ENCODE assay signal across 8 mouse cellular contexts in the genomic region with DNA sequence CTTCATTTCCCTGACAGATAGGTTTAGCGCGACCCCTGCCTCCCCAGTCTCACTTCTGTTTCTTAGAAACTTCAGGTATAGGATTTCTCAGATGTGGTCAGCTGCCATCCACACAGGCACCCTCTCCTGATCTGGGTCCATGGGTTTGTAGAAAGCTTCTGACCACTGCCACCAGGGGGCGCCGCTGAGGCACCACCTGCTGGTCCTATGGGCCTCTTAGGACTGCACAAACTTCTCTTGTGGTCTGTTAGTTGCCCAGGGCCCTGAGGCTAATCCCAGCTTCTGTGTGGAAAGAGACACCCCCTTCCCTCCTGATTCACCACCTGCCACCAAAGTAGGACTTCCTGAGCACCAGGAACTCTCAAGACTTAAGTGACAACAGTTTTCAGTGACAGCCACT. TPM values are rescaled to one million over a fixed set of nuclear protein-coding genes. Genes with fewer than 3 reads are reported as not detected.
DNase-seq lines count a peak whose midpoint lies in the region; ATAC-seq and TF ChIP-seq lines count a peak whose summit lies in the region.

No protein-coding gene starts in this region.

- H3K4me2 ChIP-seq in forebrain, embryonic 15.5 days (replicated peaks): no peak overlapping the region

- no peak overlapping the region for H3K4me3 ChIP-seq in heart, adult 2 months
- no peak overlapping the region for H3K4me3 ChIP-seq in G1E (ENCODE audit: low read depth, low read length)
- H3K4me3 ChIP-seq in olfactory bulb, adult 2 months (ENCODE audit: insufficient read depth, low read depth, low read length): no peak overlapping the region
- no peak overlapping the region for H3K4me3 ChIP-seq in forebrain, embryonic 15.5 days

- H3K27me3 ChIP-seq in heart, adult 2 months (ENCODE audit: control insufficient read depth, insufficient read depth, low read length): no peaks in the 10 kb centered on the region
- H3K27me3 ChIP-seq in G1E (ENCODE audit: insufficient read depth, low read length): no peaks in the 10 kb centered on the region
- no peaks in the 10 kb centered on the region for H3K27me3 ChIP-seq in forebrain, embryonic 15.5 days

- no peaks in the 10 kb centered on the region for H3K4me1 ChIP-seq in heart, adult 2 months (ENCODE audit: control insufficient read depth, insufficient read depth, low read length)
- H3K4me1 ChIP-seq in G1E (ENCODE audit: insufficient read depth, low read depth, low read length): no peaks in the 10 kb centered on the region
- H3K4me1 ChIP-seq in olfactory bulb, adult 2 months (ENCODE audit: control insufficient read depth, insufficient read depth, low read length): no peaks in the 10 kb centered on the region
- H3K4me1 ChIP-seq in forebrain, embryonic 15.5 days: no peaks in the 10 kb centered on the region

- H3K9me3 ChIP-seq in G1E (replicated peaks): peaks cover 22% of the 10 kb centered on the region
- peaks cover 37% of the 10 kb centered on the region for H3K9me3 ChIP-seq in forebrain, embryonic 15.5 days

- TF ChIP-seq CTCF in heart, adult 2 months (IDR thresholded peaks at IDR 0.05): peak; percentile 63
- peak; percentile 22; the same call in 1 of the 2 replicates for TF ChIP-seq CTCF in G1E (IDR thresholded peaks at IDR 0.05; ENCODE audit: low read depth, low read length)
- peak; percentile 53; the same call in 1 of the 2 replicates for TF ChIP-seq CTCF in olfactory bulb, adult 2 months (IDR thresholded peaks at IDR 0.05; ENCODE audit: insufficient read depth, low read depth, low read length)

- TF ChIP-seq EP300 in heart, adult 2 months (IDR thresholded peaks at IDR 0.05; ENCODE audit: insufficient read depth, low read depth, low read length): no peak

- no peaks in the 10 kb centered on the region for H3K79me2 ChIP-seq in heart, adult 2 months (replicated peaks; ENCODE audit: control insufficient read depth, insufficient read depth, low read length)

- H3K9ac ChIP-seq in heart, adult 2 months (ENCODE audit: low read depth, low read length): no peak overlapping the region
- H3K9ac ChIP-seq in forebrain, embryonic 15.5 days (replicated peaks): no peak overlapping the region

- no peak overlapping the region for H3K27ac ChIP-seq in heart, adult 2 months
- H3K27ac ChIP-seq in olfactory bulb, adult 2 months (ENCODE audit: insufficient read depth, low read depth, low read length): no peak overlapping the region
- H3K27ac ChIP-seq in forebrain, embryonic 15.5 days (replicated peaks): no peak overlapping the region

- intact Hi-C loops in heart, adult 2 months (cut with DNase I): no loop called here

- no peak for TF ChIP-seq POLR2A in heart, adult 2 months (IDR thresholded peaks at IDR 0.05; ENCODE audit: insufficient read depth, low read depth, low read length)
- no peak for TF ChIP-seq POLR2A in olfactory bulb, adult 2 months (IDR thresholded peaks at IDR 0.05; ENCODE audit: insufficient read depth, low read depth, low read length)

- peak; percentile 14 to 25 for DNase-seq in heart, adult 2 months
- no peak for DNase-seq in heart, adult 11 months
- no peak for DNase-seq in G1E (ENCODE audit: low spot score)
- peak; percentile 10 for DNase-seq in kidney, postnatal 14 days
- DNase-seq in cerebellum, adult 11 months: no peak
- no peak for DNase-seq in frontal cortex, postnatal 25 days (ENCODE audit: low spot score in 2 of 2)

- no peaks in the 10 kb centered on the region for H3K36me3 ChIP-seq in heart, adult 2 months (ENCODE audit: control insufficient read depth, insufficient read depth, low read length)
- peaks cover under 1% of the 10 kb centered on the region for H3K36me3 ChIP-seq in G1E (replicated peaks)
- H3K36me3 ChIP-seq in forebrain, embryonic 15.5 days: peaks cover 52% of the 10 kb centered on the region

- ATAC-seq in G1E (ENCODE audit: extremely low read depth, insufficient number of reproducible peaks, low FRiP score, poor library complexity, severe bottlenecking): no peak
- no peak for ATAC-seq in forebrain, embryonic 15.5 days (replicated peaks)

- 51% methylated on average over 4 of the region's 4 CpGs for WGBS in heart, adult 2 months
- WGBS in olfactory bulb, adult 2 months: 61% methylated on average over 4 of the region's 4 CpGs
- 62% methylated on average over 4 of the region's 4 CpGs for WGBS in forebrain, embryonic 15.5 days

RNA-seq across cellular contexts. Expression of gene Zscan20, which starts 30.7 kb away (rescaled TPM):
- 10 to 100 TPM in 1 of 2 experiments, 1 to 10 TPM in 1; 6.0 to 10.1 TPM for total RNA-seq in heart, adult 2 months (2021)
- polyA plus RNA-seq in heart, adult 2 months (2012; rRNA removed): 1.8 and 3.3 TPM in 2 replicates
- 6.1 and 6.3 TPM in 2 replicates for total RNA-seq in G1E (2014; fragmentation: Nextera tagmentation)
- 5.7 and 6.1 TPM in 2 replicates for total RNA-seq in G1E (2017)
- polyA plus RNA-seq in G1E (2012): 2.8 and 3.2 TPM in 2 replicates
- not detected in 2 replicates for polyA plus RNA-seq in olfactory bulb, adult 2 months (2012; ENCODE audit: insufficient read depth, insufficient read length, low replicate concordance, missing spikeins)
- polyA plus RNA-seq in forebrain, embryonic 15.5 days (2015; fragmentation: Nextera tagmentation; extraction: Ambion mirVana): 5.4 and 5.5 TPM in 2 replicates

RNA-seq across cellular contexts. Expression of gene Tlr12, which starts 39.2 kb away (rescaled TPM):
- under 1 TPM; 0.09 to 0.10 TPM for total RNA-seq in heart, adult 2 months (2021)
- polyA plus RNA-seq in heart, adult 2 months (2012; rRNA removed): 0.12 and 0.21 TPM in 2 replicates
- not detected in 2 replicates for total RNA-seq in G1E (2014; fragmentation: Nextera tagmentation)
- 0.12 TPM in 1 of 2 replicates, not detected in the other for total RNA-seq in G1E (2017)
- polyA plus RNA-seq in G1E (2012): not detected in 2 replicates
- not detected in 2 replicates for polyA plus RNA-seq in olfactory bulb, adult 2 months (2012; ENCODE audit: insufficient read depth, insufficient read length, low replicate concordance, missing spikeins)
- 1.6 and 1.9 TPM in 2 replicates for polyA plus RNA-seq in forebrain, embryonic 15.5 days (2015; fragmentation: Nextera tagmentation; extraction: Ambion mirVana)

Comparison
In these comparisons a context has a peak if more than half of its experiments do, and no peak if none do; other contexts are left out.
1. DNase-seq: peak in heart, adult 2 months (2 of 2) and kidney, postnatal 14 days (single experiment); none in heart, adult 11 months (single experiment), G1E (single experiment), cerebellum, adult 11 months (single experiment) and frontal cortex, postnatal 25 days (0 of 2).
2. Peak in every context shown above with its lines, with median percentiles within 50 percentile points of each other: CTCF ChIP-seq.